Mouse (Mus musculus) neural tube, embryonic 10.5 days (tissue): ENCODE results near the gene Lipt1.

Experiments used
- DNase-seq: peaks from one replicate; pipeline ENCODE4 v3.0.0-alpha.2; 2017; ENCODE audit warnings: low spot score; ENCODE audit errors: extremely low spot score

Lipt1 gene

GRCm38 (mm10) chr1:37871704-37872103, at the start of gene Lipt1:
Gene Lipt1 (plus strand): TSS chr1:37871738.
- DNase-seq: peak; percentile 34

DNA sequence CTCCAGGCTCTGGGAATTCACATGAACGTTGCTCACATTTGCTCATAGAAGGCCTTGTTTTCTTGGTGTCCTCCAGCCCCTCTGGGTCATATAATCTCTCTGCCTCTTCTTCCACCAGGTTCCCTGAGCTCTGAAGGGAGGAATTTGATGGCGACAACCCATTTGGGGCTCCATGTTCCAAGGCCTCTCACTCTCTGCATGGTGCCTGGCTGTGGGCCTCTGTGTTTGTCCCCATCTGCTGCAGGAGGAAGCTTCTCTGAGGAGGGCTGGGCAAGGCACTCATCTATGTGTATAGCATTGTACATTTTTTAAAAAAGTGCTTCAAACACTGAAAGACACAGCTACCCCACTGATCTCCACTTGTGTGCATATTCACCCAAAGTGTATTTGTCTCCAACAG, 39.9 kb upstream of the Lipt1 start:
- DNase-seq: no peak

- no peak for DNase-seq
Observed at GRCm38 (mm10) chr1:37846878-37847277, 24.7 kb upstream of the Lipt1 start.

GRCm38 (mm10) chr1:37850696-37851095, 20.8 kb upstream of the Lipt1 start:
- DNase-seq: no peak

- DNase-seq: peak; percentile 99
Observed at GRCm38 (mm10) chr1:37864511-37865400, 6.8 kb upstream of the Lipt1 start.

- DNase-seq: no peak
Observed at GRCm38 (mm10) chr1:37865401-37866215, 5.9 kb upstream of the Lipt1 start.

DNA sequence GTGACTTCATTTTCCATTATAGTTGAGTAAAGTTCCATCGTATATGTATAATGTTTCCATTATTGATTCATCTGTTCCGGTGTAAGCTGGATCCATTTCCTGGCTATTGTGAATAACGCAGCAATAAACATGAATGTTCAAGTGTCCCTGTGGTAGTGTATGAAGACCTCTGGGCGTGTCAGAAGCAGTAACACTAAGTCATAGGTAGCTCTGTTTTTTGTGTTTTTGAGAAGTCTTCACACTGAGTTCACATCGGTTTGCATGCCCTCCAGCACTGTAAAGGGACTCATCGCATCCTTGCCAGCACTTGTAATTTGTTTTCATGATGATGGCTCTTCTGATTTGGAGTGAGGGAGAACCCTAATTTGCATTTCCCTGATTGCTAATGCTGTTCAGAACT, 5.3 kb upstream of the Lipt1 start, which contains the start of gene Tsga10:
TSS of gene Tsga10 (minus strand) at position 144 of the 400 bp plus-strand sequence.
- DNase-seq: no peak

DNA sequence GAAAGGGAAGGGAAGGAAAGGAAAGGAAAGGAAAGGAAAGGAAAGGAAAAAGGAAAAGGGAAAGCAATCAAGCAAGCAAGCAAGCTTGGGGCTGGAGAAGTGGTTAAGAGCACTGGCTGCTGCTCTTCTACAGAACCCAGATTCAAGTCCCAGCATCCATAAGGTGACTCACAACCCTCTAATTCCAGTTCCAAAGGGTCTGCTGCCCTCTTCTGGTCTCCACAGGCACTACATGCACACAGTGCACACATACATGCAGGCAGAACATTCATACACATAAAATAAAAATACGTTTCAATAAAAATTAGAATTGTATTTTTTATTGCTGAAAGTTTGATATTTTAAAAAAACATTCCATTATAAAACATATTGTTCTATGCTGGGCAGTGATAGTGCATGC, 4.5 kb upstream of the Lipt1 start:
- DNase-seq: peak; percentile 38

- no peak for DNase-seq
Observed at GRCm38 (mm10) chr1:37867684-37868322, 3.7 kb upstream of the Lipt1 start.

DNA sequence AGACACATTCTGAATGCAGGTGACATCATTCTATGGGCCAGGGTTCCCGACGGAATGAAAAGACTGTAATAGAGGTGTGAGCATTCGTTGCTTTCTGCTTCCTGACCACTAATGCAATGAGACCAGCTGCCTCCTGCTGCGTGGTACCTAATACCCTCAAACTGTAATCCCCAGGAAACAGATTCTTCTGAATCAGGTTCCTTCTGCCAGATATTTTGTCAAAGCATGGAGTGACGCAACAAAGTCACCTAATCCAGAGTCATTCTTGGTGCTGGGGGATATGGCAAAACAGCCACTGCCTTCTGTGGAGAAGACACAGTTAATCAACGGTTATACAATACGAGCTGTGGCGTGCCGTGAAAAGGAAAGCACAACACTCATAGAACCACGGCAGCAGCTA, 2.9 kb upstream of the Lipt1 start:
- DNase-seq: no peak

DNA sequence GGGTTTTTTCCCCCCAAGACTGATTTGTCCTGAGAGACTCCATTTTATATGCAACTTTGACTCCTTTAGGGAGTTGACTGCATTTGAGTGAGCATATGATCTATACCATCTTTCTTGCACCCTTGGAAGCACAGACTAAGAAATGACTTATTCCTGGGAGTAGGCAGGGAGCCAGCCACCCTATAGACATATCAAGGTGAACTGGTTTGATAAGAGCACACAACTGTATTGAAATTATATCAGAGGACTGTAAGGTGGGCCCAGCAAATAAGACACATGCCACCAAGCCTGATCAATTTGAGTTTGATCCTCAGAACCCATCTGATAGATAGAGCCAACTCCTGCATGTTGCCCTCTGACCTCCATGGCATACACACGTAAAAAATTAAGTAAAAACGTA, 2.2 kb upstream of the Lipt1 start:
- no peak for DNase-seq

GRCm38 (mm10) chr1:37872131-37873067, 861 bp downstream of the Lipt1 start:
- DNase-seq: peak; percentile 79

- DNase-seq: no peak
Observed at GRCm38 (mm10) chr1:37873157-37873556, 1.6 kb downstream of the Lipt1 start.

- no peak for DNase-seq
Observed at GRCm38 (mm10) chr1:37877736-37878460, 6.4 kb downstream of the Lipt1 start.

DNA sequence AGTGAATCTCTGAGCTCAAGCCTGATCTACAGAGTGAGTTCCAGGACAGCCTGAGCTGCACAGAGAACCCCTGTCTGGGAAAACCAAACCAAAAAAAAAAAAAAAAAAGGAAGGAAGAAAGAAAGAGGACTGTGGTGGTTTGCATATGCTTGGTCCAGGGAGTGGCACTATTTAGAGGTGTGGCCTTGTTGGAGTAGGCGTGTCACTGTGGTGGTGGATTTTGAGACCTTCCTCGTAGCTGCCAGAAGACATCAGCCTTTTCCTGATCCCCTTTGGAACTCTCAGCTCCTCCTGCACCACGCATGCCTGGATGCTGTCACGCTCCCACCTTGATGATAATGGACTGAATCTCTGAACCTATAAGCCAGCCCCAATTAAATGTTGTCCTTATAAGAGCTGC, 11.9 kb downstream of the Lipt1 start:
- no peak for DNase-seq

DNA sequence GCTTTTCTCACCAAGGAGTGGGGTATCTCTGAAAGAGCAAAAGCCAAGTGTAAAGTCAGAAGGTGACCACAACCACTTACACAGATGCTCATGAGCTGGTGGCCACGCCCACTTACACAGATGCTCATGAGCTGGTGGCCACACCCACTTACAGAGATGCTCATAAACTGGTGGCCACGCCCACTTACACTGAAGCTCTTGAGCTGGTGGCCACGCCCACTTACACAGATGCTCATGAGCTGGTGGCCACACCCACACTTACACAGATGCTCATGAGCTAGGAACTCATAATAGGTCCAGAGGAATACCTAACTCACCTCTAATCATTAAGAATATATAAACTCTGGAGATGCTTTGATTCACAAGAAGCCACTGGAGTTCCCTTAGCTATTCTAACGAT, 12.9 kb downstream of the Lipt1 start:
- no peak for DNase-seq

- DNase-seq: no peak
Observed at GRCm38 (mm10) chr1:37889206-37889605, 17.7 kb downstream of the Lipt1 start.

DNA sequence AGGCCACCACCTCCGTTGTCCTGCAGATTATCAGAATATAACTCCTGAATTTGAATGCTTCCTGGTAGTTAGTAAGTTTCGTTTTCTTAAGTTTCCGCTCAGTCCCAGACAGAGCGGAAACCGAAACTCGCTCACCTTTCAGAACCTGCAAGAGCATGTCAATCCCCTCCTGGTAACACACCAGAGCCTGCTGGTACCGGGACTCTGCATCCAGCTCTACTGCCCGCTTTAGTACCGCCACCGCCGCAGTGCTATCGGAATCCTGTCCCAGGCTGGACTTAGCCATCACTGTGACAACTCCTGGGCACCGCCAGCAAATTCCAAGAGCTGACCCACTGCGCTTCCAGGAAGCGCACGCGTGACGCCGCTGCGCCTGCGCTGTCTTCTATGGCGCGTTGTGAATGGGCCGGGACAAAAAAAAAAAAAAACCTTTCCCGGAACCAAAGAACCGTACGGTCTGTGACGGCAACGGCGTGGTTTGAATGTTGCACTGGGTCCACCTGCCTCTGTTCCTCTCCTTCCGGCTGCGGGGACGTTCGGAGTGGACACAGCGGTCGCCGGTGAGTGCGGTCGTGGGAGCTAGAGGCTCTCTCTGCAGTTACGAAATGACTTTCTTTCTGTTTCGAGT, 18.6 kb downstream of the Lipt1 start, which contains the start of the genes Mitd1 and Mrpl30:
TSS of gene Mitd1 (minus strand) at position 387 of the 628 bp plus-strand sequence.
TSS of gene Mrpl30 (plus strand) at position 453 of the 628 bp plus-strand sequence.
- peak; percentile 90 for DNase-seq

DNA sequence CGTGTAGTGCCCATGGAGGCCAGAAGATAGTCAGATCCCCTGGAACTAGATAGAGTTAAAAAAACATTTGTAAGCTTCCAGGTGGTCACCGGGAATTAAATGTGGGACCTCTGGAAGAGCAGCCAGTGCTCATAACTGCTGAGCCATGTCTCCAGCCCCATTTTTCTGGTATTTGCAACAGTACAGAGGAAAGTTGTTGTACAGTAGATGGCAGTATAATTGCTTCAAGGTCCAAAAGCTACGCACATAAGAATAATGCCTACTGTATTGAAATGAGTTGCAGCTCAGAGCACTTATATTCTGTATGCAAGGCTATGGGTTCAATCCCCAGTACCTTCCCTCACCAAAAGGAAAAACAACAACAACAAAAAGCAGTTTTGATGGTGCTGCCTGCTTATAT, 19.9 kb downstream of the Lipt1 start:
- DNase-seq: no peak
